Mouse (Mus musculus) frontal cortex, adult (tissue): ENCODE measurements at regions not wholly inside any gene's neighbourhood (a gene's known extent, or its start where the extent isn't known, plus 50 kb on each side); places are given as distances from the start of the nearest gene placed in this dataset.

Experiments used
- ATAC-seq: cut with Nextera tagmentation; 2 replicates; pipeline ENCODE4 v1.9.2; 2017; ENCODE audit warnings: mild to moderate bottlenecking, moderate library complexity, mixed read lengths; ENCODE audit not compliant: low TSS enrichment

- ATAC-seq, result no peak
Measured at GRCm38 (mm10) chr10:101269371-101269770, 411.9 kb upstream of the Mgat4c start.

GRCm38 (mm10) chr10:101271459-101272299 lies 409.6 kb upstream of the Mgat4c start:
- no peak for ATAC-seq

- ATAC-seq, result no peak
Measured at GRCm38 (mm10) chr10:101288082-101288481, 393.2 kb upstream of the Mgat4c start.

GRCm38 (mm10) chr10:101302138-101302780 lies 379.0 kb upstream of the Mgat4c start:
- no peak for ATAC-seq

GRCm38 (mm10) chr10:101304075-101304474 lies 377.2 kb upstream of the Mgat4c start:
- no peak for ATAC-seq

GRCm38 (mm10) chr10:101316659-101317338 lies 364.5 kb upstream of the Mgat4c start:
- ATAC-seq, result peak; percentile 69

- no peak for ATAC-seq
Measured at GRCm38 (mm10) chr10:101321080-101321717, 360.1 kb upstream of the Mgat4c start.

GRCm38 (mm10) chr10:101324537-101324936 lies 356.8 kb upstream of the Mgat4c start:
- no peak for ATAC-seq

- ATAC-seq, result no peak
Measured at GRCm38 (mm10) chr10:101328545-101328944, 352.7 kb upstream of the Mgat4c start.

GRCm38 (mm10) chr10:101330109-101330508 lies 351.2 kb upstream of the Mgat4c start:
- ATAC-seq, result no peak

- ATAC-seq, result no peak
Measured at GRCm38 (mm10) chr10:101335136-101335535, 346.2 kb upstream of the Mgat4c start.

- ATAC-seq, result no peak
Measured at GRCm38 (mm10) chr10:101339565-101339964, 341.7 kb upstream of the Mgat4c start.

GRCm38 (mm10) chr10:101350198-101350897 lies 330.9 kb upstream of the Mgat4c start:
- peak; percentile 93 for ATAC-seq

- ATAC-seq, result peak; percentile 95
Measured at GRCm38 (mm10) chr10:101373850-101374581, 307.3 kb upstream of the Mgat4c start.

- ATAC-seq, result no peak
Measured at GRCm38 (mm10) chr10:101393416-101393815, 287.9 kb upstream of the Mgat4c start.

- no peak for ATAC-seq
Measured at GRCm38 (mm10) chr10:101399206-101399605, 282.1 kb upstream of the Mgat4c start.

GRCm38 (mm10) chr10:101415262-101415661 lies 266.0 kb upstream of the Mgat4c start:
- no peak for ATAC-seq

- no peak for ATAC-seq
Measured at GRCm38 (mm10) chr10:101422562-101422961, 258.7 kb upstream of the Mgat4c start.
